Mouse (Mus musculus): ENCODE results near the gene Zmynd15. TPM values are rescaled to one million over a fixed set of nuclear protein-coding genes. Genes with fewer than 3 reads are reported as not detected.

The Zmynd15 gene
- 8.7 and 9.5 TPM in 2 replicates for polyA plus RNA-seq (2012; rRNA removed)

GRCm38 (mm10) chr11:70458688-70459600 lies at the start of gene Zmynd15:
Zmynd15 (plus strand) TSS chr11:70459433.

DNA sequence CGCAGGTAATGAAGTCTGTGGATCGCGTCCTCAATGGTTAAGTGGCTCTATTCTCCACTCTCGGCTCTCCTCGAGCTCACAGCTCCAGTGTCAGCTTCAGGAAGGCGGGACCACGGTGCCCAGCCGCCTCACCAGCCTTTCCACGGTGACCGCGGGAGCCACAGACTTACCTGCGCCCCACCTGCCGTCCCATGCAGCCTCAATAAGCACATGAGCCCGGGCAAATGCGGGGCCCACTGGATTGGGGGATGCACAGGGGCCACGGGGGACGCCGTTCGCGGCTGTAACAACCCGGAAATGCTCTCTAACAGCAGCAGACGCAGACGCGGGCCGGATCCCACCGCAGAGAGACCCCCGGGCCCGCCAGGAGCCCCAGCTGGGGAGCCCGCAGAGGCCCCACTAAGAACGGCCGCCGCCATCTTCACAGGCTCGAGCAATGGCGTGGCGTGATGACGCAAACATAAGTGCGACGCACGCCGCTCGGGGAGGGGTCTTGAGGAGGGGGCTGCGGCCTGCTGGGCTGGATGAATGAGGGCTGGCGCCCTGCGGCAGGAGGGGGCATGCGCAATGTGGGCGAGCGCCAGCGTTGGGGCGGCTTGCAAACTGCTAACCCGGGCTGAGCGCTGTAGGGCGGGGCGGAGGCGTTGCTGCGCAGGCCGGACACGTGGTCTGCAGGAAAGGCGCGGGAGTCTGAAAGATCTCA lies 49.5 kb upstream of the Zmynd15 start, which contains the start of gene Pelp1:
TSS of gene Pelp1 (minus strand) at position 438 of the 703 bp plus-strand sequence.

GRCm38 (mm10) chr11:70432048-70432894 lies 27.0 kb upstream of the Zmynd15 start, which contains the start of gene Arrb2:
Arrb2 (plus strand) TSS chr11:70432635.

DNA sequence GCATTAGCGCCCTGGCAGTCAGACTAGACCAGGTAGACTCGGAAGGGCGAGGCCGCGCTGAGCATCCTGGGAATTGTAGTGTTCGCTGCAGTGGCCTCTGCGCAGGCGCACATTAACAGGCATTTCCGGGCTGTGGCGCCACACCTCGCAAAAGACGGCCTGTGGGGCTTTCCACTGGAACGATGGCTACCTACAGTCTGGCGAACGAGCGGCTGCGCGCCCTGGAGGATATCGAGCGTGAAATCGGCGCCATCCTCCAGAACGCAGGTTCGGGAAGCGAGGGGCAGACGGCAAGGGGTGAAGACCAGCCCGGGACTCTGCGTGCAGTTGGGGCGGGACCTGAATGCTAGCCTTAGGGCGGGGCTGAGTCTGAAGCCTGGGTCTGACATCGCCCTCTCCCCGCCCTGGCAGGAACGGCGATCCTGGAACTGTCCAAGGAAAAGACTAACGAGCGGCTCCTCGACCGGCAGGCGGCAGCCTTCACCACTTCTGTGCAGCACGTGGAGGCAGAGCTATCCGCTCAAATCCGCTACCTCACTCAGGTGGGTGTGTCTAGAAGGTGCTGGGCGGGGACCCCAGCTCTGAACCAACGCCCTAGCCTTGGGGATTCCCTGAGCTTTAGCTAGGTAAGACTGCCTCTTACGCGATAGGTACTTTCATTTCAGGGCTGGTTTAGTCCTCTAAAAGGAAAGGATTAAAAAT lies 7.3 kb upstream of the Zmynd15 start, which contains the start of gene Med11:
TSS of gene Med11 (plus strand) at position 123 of the 702 bp plus-strand sequence.

DNA sequence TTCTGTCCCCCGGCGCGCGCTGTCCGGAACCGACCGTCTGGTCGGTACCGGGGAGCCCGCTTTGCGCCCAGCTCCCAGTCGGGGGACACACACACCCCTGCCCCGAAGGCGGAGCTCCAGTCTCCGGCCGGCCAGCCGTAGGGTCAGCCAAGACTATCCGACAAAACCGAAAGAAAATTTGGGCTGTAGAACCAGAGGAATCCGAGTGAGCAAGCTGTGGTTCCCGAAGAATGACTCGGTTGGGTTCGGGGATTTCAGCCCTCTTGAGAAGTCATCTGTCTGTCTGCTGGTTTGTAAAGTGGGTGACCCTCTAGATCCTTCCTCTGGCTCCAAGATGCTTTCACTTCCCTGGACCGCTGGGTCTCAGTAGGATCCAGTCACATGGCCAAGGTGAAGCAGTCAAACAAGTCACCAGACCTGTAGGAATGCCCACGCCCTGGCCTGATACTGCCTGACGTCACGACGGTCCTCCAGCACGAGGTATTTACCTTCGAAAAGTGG lies 418 bp downstream of the Zmynd15 start, which contains the start of gene Cxcl16:
TSS of gene Cxcl16 (minus strand) at position 384 of the 501 bp plus-strand sequence.

DNA sequence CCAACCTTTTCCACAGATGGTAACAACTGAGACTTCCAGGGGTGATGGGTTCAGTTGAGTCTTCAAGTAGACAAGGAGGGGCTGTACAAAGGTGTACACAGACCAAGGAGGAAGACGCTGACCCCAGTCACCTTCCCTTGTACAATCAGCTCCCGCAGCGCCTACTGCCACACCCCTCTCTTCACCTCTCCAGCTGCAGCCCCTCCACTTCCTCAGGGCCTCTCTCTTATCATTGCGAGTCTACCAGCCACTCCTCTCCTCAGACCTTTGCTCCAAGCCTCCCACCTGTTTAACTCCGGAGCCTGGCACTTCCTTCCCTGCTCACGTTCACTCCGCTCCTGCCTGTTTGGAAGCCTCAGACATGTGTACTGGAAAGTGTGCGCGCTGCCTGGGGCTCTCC lies 45.7 kb downstream of the Zmynd15 start, which contains the start of gene Tm4sf5:
TSS of gene Tm4sf5 (plus strand) at position 275 of the 400 bp plus-strand sequence.

GRCm38 (mm10) chr11:70514288-70514687 lies 55.1 kb downstream of the Zmynd15 start, which contains the start of gene Vmo1:
Vmo1 (minus strand) TSS chr11:70514616.

Other genes with a start within 250 kb of the Zmynd15 start
- 33.1 and 52.2 TPM in 2 replicates for gene Slc16a11, start 246.7 kb upstream of the Zmynd15 start, polyA plus RNA-seq (2012; rRNA removed)
- gene Slc16a13, start 238.4 kb upstream of the Zmynd15 start, polyA plus RNA-seq (2012; rRNA removed): 13.6 and 14.5 TPM in 2 replicates
- 7.9 and 11.3 TPM in 2 replicates for gene Bcl6b, start 229.6 kb upstream of the Zmynd15 start, polyA plus RNA-seq (2012; rRNA removed)
- gene 0610010K14Rik, start 221.5 kb upstream of the Zmynd15 start, polyA plus RNA-seq (2012; rRNA removed): 74.4 and 91.7 TPM in 2 replicates
- gene Gm21988, start 219.6 kb upstream of the Zmynd15 start, polyA plus RNA-seq (2012; rRNA removed): 7.1 and 9.5 TPM in 2 replicates
- 168 and 203 TPM in 2 replicates for gene Rnasek, start 219.6 kb upstream of the Zmynd15 start, polyA plus RNA-seq (2012; rRNA removed)
- gene Alox12, start 204.1 kb upstream of the Zmynd15 start, polyA plus RNA-seq (2012; rRNA removed): 6.0 and 6.8 TPM in 2 replicates
- 15.1 and 21.8 TPM in 2 replicates for gene Alox12e, start 136.8 kb upstream of the Zmynd15 start, polyA plus RNA-seq (2012; rRNA removed)
- gene Alox15, start 107.4 kb upstream of the Zmynd15 start, polyA plus RNA-seq (2012; rRNA removed): 24.3 and 28.5 TPM in 2 replicates
- gene Pelp1, start 49.4 kb upstream of the Zmynd15 start, polyA plus RNA-seq (2012; rRNA removed): 32.7 and 36.4 TPM in 2 replicates
- gene Arrb2, start 26.8 kb upstream of the Zmynd15 start, polyA plus RNA-seq (2012; rRNA removed): 35.9 and 49.5 TPM in 2 replicates
- 21.2 and 24.3 TPM in 2 replicates for gene Med11, start 7.5 kb upstream of the Zmynd15 start, polyA plus RNA-seq (2012; rRNA removed)
- 37.7 and 41.1 TPM in 2 replicates for gene Cxcl16, start 551 bp downstream of the Zmynd15 start, polyA plus RNA-seq (2012; rRNA removed)
- 2.7 and 3.7 TPM in 2 replicates for gene Tm4sf5, start 45.8 kb downstream of the Zmynd15 start, polyA plus RNA-seq (2012; rRNA removed)
- 0.50 TPM in 1 of 2 replicates, not detected in the other for gene Vmo1, start 55.2 kb downstream of the Zmynd15 start, polyA plus RNA-seq (2012; rRNA removed)
- 0.94 and 1.0 TPM in 2 replicates for gene Gltpd2, start 59.8 kb downstream of the Zmynd15 start, polyA plus RNA-seq (2012; rRNA removed)
- 320 and 440 TPM in 2 replicates for gene Psmb6, start 65.9 kb downstream of the Zmynd15 start, polyA plus RNA-seq (2012; rRNA removed)
- not detected in 2 replicates for gene Gm40193, start 73.5 kb downstream of the Zmynd15 start, polyA plus RNA-seq (2012; rRNA removed)
- 31.2 and 31.9 TPM in 2 replicates for gene Pld2, start 80.6 kb downstream of the Zmynd15 start, polyA plus RNA-seq (2012; rRNA removed)
- 111 and 120 TPM in 2 replicates for gene Mink1, start 103.4 kb downstream of the Zmynd15 start, polyA plus RNA-seq (2012; rRNA removed)
- gene 4930544D05Rik, start 156.4 kb downstream of the Zmynd15 start, polyA plus RNA-seq (2012; rRNA removed): not detected in 2 replicates
- gene Chrne, start 159.8 kb downstream of the Zmynd15 start, polyA plus RNA-seq (2012; rRNA removed): 0.35 TPM in 1 of 2 replicates, not detected in the other
- not detected in 2 replicates for gene Gp1ba, start 179.7 kb downstream of the Zmynd15 start, polyA plus RNA-seq (2012; rRNA removed)
- 94.5 and 104 TPM in 2 replicates for gene Rnf167, start 187.8 kb downstream of the Zmynd15 start, polyA plus RNA-seq (2012; rRNA removed)
- 138 and 164 TPM in 2 replicates for gene Slc25a11, start 188.0 kb downstream of the Zmynd15 start, polyA plus RNA-seq (2012; rRNA removed)
- gene Pfn1, start 195.2 kb downstream of the Zmynd15 start, polyA plus RNA-seq (2012; rRNA removed): 2,318 and 3,020 TPM in 2 replicates
- 11.0 and 11.7 TPM in 2 replicates for gene Eno3, start 197.8 kb downstream of the Zmynd15 start, polyA plus RNA-seq (2012; rRNA removed)
- gene Spag7, start 210.0 kb downstream of the Zmynd15 start, polyA plus RNA-seq (2012; rRNA removed): 38.2 and 49.8 TPM in 2 replicates
- 25.3 and 32.7 TPM in 2 replicates for gene Camta2, start 228.7 kb downstream of the Zmynd15 start, polyA plus RNA-seq (2012; rRNA removed)
- 2.7 and 3.5 TPM in 2 replicates for gene Inca1, start 240.7 kb downstream of the Zmynd15 start, polyA plus RNA-seq (2012; rRNA removed)
- 51.4 and 54.9 TPM in 2 replicates for gene Kif1c, start 241.1 kb downstream of the Zmynd15 start, polyA plus RNA-seq (2012; rRNA removed)

Measured in ovary, adult 2 months (tissue).